Comparison of ENCODE assay signal across 26 mouse cellular contexts in genomic region chr8:95781775-95782174, GRCm38 (mm10).
"Had no signal": no experiment of that assay in that cellular context is flagged by ENCODE, and none has a peak within 500 bp of the region (broad histone marks: within the 10 kb centered on the region; RNA-seq: fewer than 3 reads in every experiment).

No protein-coding gene starts in this region.

- H3K9me3 ChIP-seq: heart, embryonic 10.5 days; heart, embryonic 12.5 days; hindbrain, embryonic 12.5 days; intestine, embryonic 15.5 days; limb, embryonic 10.5 days; liver, embryonic 13.5 days had no signal

- H3K9ac ChIP-seq: heart, embryonic 12.5 days; hindbrain, embryonic 12.5 days; hindbrain, embryonic 14.5 days; intestine, embryonic 15.5 days; limb, embryonic 12.5 days; liver, embryonic 13.5 days had no signal

- H3K4me2 ChIP-seq: heart, embryonic 12.5 days; hindbrain, embryonic 12.5 days; hindbrain, embryonic 14.5 days; intestine, embryonic 15.5 days; limb, embryonic 12.5 days; liver, embryonic 11.5 days; liver, embryonic 13.5 days had no signal

- ATAC-seq: hindbrain, embryonic 16.5 days; inflammation-experienced regulatory T-cells, adult 6 months; intestine, embryonic 15.5 days; intestine, postnatal 0 days had no signal

- DNase-seq: gastrocnemius, adult 2 months; gastrocnemius, postnatal 10 days; gastrocnemius, postnatal 25 days; heart, adult 18-20 months; heart, postnatal 14 days; heart, postnatal 4 days; kidney, adult 18-20 months; kidney, adult 8-10 months; kidney, postnatal 10 days; kidney, postnatal 4 days; liver; liver, embryonic 13.5 days had no signal

- H3K4me3 ChIP-seq: gastrocnemius, adult 2 months; heart, embryonic 10.5 days; heart, embryonic 12.5 days; hindbrain, embryonic 10.5 days; hindbrain, embryonic 12.5 days; intestine, embryonic 15.5 days; layer of hippocampus, adult 2 months; left cerebral cortex, adult 2 months; limb, embryonic 10.5 days; limb, embryonic 12.5 days; liver, embryonic 13.5 days had no signal

- H3K27me3 ChIP-seq: heart, embryonic 12.5 days; hindbrain, embryonic 12.5 days; intestine, embryonic 15.5 days; limb, embryonic 12.5 days; liver, embryonic 13.5 days had no signal

- H3K27ac ChIP-seq: gastrocnemius, adult 2 months; heart, embryonic 10.5 days; hindbrain, embryonic 10.5 days; hindbrain, embryonic 12.5 days; hindbrain, embryonic 14.5 days; intestine, embryonic 15.5 days; layer of hippocampus, adult 2 months; left cerebral cortex, adult 2 months; limb, embryonic 10.5 days; limb, embryonic 12.5 days; liver, embryonic 13.5 days had no signal

- H3K4me1 ChIP-seq: hindbrain, embryonic 10.5 days; hindbrain, embryonic 12.5 days; intestine, embryonic 15.5 days; limb, embryonic 10.5 days; limb, embryonic 12.5 days; liver, embryonic 13.5 days had no signal
